Mouse (Mus musculus) urinary bladder, adult 2 months (tissue): ENCODE measurements around the gene Ciao1. TPM values are rescaled to one million over a fixed set of nuclear protein-coding genes. Genes with fewer than 3 reads are reported as not detected.
"Not testable (repeated sequence)": the region's sequence is repeated elsewhere in the genome, so short reads cannot be mapped to it uniquely, and the experiment has no call there.

ENCODE experiments used
- DNase-seq: peaks from one replicate; pipeline ENCODE4 v3.0.0; 2022; ENCODE audit warnings: low spot score
- polyA plus RNA-seq: library from polyadenylated mRNA; depleted of rRNA; stranded (reverse); fragments of >200 nt; gene quantifications from 2 replicates; pipeline ENCODE4 v1.2.3, GENCODE M21; 2012; rRNA removed

Ciao1 gene
- polyA plus RNA-seq, 1 experiment: 68.2 TPM

- DNase-seq: no peak
These were observed 2.8 kb upstream of the Ciao1 start for GRCm38 (mm10) chr2:127250291-127251008.

- DNase-seq: peak; percentile 49
These were observed 853 bp upstream of the Ciao1 start for GRCm38 (mm10) chr2:127248334-127249004.

- DNase-seq: no peak
These were observed 7.6 kb downstream of the Ciao1 start for GRCm38 (mm10) chr2:127240065-127240464.

- DNase-seq: no peak
These were observed 9.6 kb downstream of the Ciao1 start for GRCm38 (mm10) chr2:127237897-127238610.

GRCm38 (mm10) chr2:127225261-127225660, 22.4 kb downstream of the Ciao1 start:
- DNase-seq: no peak

GRCm38 (mm10) chr2:127217746-127218145, 29.9 kb downstream of the Ciao1 start:
- no peak for DNase-seq

- DNase-seq: no peak
These were observed 36.9 kb downstream of the Ciao1 start for GRCm38 (mm10) chr2:127210701-127211100.

- DNase-seq: no peak
These were observed 39.2 kb downstream of the Ciao1 start for GRCm38 (mm10) chr2:127208452-127208769.

GRCm38 (mm10) chr2:127207547-127208451, 39.8 kb downstream of the Ciao1 start, which contains the start of the genes 1810024B03Rik and Snrnp200:
1810024B03Rik (minus strand) TSS chr2:127208280.
Snrnp200 (plus strand) TSS chr2:127208386.
- peak; percentile 77 for DNase-seq

- no peak for DNase-seq
These were observed 40.7 kb downstream of the Ciao1 start for GRCm38 (mm10) chr2:127206916-127207315.

GRCm38 (mm10) chr2:127205936-127206335, 41.7 kb downstream of the Ciao1 start:
- not testable (repeated sequence) for DNase-seq

- DNase-seq: no peak
These were observed 42.7 kb downstream of the Ciao1 start for GRCm38 (mm10) chr2:127204932-127205331.

Other genes starting within 250 kb of the Ciao1 start
- 7.1 and 7.6 TPM in 2 replicates for gene Ap4e1, start 239.1 kb downstream of the Ciao1 start, polyA plus RNA-seq
- 41.6 and 46.7 TPM in 2 replicates for gene Blvra, start 177.2 kb downstream of the Ciao1 start, polyA plus RNA-seq
- gene Ncaph, start 113.9 kb downstream of the Ciao1 start, polyA plus RNA-seq: 2.6 and 3.2 TPM in 2 replicates
- gene Itpripl1, start 104.4 kb downstream of the Ciao1 start, polyA plus RNA-seq: 10.4 and 11.0 TPM in 2 replicates
- gene 1810024B03Rik, start 39.5 kb downstream of the Ciao1 start, polyA plus RNA-seq: 3.3 and 3.5 TPM in 2 replicates
- 53.1 and 59.2 TPM in 2 replicates for gene Snrnp200, start 39.4 kb downstream of the Ciao1 start, polyA plus RNA-seq
- 38.7 and 45.4 TPM in 2 replicates for gene Tmem127, start 92 bp upstream of the Ciao1 start, polyA plus RNA-seq
- gene Stard7, start 22.4 kb upstream of the Ciao1 start, polyA plus RNA-seq: 46.6 and 48.7 TPM in 2 replicates
- gene Dusp2, start 88.3 kb upstream of the Ciao1 start, polyA plus RNA-seq: 2.9 and 3.0 TPM in 2 replicates
- not detected in 2 replicates for gene Astl, start 90.8 kb upstream of the Ciao1 start, polyA plus RNA-seq
- 0.03 and 0.09 TPM in 2 replicates for gene Adra2b, start 115.4 kb upstream of the Ciao1 start, polyA plus RNA-seq
- 0.24 and 0.32 TPM in 2 replicates for gene Gpat2, start 177.4 kb upstream of the Ciao1 start, polyA plus RNA-seq
- gene Fahd2a, start 196.7 kb upstream of the Ciao1 start, polyA plus RNA-seq: 30.4 and 41.2 TPM in 2 replicates